Mouse (Mus musculus) CD4-positive, CD25-positive, alpha-beta regulatory T cell, adult 4 months (primary cell): ENCODE results near the gene Gm20388. TPM values are rescaled to one million over a fixed set of nuclear protein-coding genes. Genes with fewer than 3 reads are reported as not detected.
A peak's percentile ranks its signal among the peaks of the same experiment; 100 is the strongest.

Experiments
- ATAC-seq: one replicate; pipeline ENCODE4 v1.8.0; 2017
- polyA plus RNA-seq, 2 experiments: library from polyadenylated mRNA; unstranded; fragments of 100-300 nt; shearing (Covaris generic); gene quantifications; one replicate each; pipeline ENCODE4 v1.2.1; 2017

Gene Gm20388
- polyA plus RNA-seq, 2 experiments from 2014 or later: 10.7 to 12.8 TPM

DNA sequence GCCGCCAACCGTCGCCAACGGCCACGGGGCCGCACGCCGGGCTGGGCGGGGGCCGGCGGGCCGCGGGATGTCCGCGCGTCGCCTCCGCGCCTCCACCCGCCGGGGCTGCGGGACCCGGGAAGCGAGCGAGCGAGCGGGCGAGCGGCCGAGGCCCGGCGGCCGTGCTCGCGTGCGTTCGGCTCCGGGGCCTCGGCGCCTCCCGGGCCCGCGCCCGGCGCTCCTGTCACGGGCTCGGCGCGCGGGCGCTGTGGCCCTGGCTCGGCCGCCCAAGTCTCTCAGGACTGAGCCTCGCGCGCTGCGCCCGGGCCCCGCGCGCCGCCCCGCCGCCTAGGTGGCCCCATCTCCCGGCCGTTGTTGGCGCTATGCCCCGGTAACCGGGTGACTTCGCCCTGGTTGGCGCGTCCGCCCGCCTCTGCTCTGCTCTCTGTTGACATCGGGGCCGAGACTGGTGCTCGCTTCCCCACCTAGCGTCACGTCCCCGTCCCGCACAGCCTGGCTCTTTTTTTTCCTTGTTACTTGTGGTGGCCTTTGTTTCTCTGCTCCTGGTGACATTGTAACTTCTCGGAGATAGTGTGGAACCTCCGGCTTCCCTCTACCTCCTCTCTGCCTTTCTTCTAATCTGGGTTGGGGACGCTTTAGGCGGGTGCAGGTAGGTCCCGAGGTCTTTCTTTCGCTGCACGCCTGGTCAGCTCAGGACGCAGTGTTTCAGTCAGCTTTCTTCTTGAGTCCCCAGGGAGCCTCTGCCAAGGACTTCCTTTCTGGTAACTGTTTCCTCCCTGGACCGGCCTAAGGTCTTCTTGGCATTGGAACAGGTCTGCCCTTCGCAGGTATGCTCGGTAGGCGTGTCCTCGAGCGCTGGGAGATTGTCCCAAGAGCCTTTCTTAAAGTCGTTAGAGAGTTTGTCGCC lies 2040.4 kb downstream of the Gm20388 start:
- ATAC-seq: peak; percentile 9

DNA sequence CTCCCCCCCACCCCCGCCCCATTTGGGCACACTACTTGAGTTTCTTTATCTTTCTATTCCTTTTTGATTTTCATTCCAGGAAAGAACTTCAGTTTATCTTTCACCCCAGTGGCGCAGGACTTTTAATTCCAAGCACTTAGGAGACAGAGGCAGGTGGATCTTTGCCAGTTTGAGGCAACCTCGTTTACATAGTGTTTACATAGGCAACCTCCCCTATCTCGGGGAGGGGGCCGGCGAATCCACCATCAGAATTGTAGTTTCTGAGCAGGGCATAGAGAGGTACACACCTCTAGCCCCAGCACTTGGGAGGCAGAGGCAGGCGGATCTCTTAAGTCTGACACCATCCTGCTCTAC lies 2041.0 kb downstream of the Gm20388 start:
- no peak for ATAC-seq

DNA sequence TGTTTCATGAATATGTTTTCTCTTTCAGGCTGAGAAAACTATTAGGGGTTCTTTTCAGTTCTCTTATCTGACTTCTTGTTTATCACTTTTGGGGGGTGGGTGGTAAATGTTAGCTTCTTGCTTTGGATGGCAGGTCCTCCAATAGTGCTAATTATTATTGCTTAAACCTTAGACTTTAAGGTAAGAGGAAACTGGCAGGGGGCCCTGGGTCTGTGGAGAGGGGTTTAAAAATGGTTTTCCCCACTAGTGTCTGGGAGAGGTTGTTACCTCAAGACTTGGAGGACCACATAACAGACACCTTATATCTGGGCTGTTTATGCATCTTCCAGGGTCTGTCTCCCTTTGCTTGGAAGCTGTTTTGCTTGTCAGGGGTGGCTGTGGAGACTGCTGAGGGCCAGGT lies 2041.5 kb downstream of the Gm20388 start:
- no peak for ATAC-seq

DNA sequence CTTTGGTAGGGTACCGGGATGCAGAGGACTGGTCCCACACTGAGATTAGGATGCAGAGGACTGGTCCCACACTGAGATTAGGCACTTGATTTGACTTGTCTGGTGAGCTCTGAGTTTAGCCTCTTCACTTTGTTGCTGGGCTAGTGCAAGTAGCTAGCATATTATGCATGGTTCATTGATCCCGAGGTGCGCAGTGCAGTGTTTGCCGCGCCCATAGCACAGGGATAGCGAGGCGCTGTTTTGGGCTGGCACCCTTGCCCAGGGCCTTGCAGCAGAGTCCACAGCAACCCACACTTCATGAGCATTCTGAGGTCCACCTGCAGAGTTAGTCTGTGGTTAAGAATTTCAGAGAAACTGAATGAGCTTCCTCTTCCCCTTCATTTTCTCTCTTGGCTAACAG lies 2042.2 kb downstream of the Gm20388 start:
- ATAC-seq: no peak

DNA sequence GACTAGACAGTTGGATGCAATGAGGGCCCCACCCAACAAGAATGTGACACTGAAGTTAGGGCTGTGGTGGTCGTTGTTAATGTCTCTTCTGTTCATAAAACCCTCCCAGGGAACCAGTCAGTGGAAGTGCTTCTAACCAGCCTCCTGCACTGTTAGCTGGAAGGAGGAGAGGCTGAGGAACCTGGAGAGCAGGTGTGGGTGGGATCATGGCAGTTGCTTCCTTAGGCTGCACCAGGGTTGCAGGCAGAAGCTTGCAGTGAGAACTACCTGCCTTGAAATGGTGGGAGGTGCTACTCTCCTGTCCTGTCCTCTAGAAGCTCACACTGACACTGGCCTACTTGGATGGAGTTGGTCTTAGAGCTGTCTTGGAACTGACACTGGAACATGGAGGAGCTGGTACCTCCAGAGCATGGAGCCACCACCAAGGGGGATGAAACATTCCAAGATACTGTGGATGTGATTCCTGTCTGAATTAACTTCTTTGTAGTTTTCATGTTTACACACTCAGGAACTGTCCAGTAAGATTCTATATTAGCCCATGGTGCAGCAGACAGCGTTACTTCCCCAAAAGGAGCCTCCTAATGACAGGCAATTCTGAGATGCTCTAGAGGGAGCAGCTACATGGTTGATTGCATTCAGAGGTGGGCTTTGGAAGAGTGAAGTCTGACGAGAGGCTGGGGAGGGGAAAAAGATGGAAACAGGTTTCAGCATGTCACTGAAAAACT lies 2043.3 kb downstream of the Gm20388 start:
- no peak for ATAC-seq

DNA sequence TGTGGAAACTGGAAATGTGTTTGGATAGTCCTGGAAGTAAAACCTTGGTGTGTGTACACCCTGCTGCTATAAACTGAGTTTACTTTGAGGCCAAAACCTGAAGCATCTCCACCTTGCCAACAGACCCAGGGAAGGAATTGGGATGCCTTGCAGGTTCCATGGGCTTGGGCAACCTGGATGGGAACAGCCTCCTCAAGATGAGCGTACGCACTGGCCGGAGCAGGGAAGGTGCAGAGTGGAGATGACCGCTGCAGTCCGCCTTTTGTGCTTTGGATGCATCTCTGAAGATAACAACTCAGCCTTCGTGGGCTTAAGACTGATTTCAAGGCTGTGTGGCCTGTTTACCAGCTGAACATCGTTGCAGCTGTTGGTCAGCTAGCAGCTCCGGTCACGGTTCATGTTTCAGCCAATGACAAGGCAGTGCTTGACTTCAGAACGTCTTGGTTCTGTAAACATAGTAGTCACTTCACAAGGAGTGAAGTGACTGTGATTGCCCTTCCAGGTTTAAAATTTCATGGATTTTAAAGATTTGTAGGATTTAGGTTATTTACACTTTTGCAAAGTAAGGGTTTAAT lies 2044.4 kb downstream of the Gm20388 start:
- ATAC-seq: no peak

DNA sequence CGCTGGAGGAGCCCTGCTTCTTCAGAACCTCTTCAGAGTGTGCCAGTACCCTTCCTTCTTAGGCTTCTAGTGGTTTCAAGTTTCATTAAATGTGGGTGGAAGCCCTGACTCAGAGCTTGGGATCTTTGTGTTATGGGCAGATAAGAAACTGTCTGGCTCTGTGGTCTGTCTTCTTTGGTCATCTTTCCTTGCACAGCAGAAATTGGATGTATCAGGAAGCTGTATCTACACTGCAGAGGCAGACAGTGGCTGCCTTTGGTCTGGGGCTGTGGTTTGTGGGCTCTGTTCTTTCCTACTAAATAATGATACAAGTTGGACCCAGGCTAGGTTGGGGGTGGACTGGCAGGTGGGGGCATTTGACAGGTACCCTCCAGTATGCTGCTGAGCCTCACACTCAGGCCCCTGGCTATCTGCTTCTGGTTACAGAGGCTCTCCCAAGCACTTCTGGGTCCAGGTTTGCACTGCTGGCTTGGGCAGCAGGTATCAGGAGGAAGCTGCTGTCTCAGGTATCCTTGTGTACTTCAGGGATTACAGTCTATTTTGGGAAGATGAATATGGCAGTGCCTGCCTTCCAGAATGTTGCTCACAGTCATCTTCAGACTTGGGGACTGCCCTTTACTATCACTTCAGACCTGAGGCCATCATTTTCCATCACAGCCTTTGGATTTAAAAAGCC lies 2045.3 kb downstream of the Gm20388 start:
- no peak for ATAC-seq

DNA sequence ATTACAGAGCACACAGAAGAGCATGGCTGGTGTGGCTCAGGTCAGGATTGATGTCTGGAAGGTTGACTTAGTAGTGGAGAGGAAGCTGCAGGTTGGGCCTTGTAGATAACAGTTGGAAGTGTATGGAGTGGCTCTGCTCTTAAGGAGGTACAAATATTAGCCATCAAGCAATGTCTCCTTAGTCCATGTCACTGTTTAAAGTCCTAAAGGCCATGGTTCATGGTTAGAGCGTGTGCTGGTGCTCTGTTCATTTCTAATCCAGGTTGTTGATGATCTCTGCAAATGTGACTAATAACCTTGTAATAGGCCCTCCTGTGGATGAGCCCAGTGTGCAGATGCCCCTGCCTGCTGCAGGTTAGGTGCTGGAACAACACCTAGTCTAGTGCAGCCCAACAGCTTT lies 2047.8 kb downstream of the Gm20388 start:
- ATAC-seq: no peak

DNA sequence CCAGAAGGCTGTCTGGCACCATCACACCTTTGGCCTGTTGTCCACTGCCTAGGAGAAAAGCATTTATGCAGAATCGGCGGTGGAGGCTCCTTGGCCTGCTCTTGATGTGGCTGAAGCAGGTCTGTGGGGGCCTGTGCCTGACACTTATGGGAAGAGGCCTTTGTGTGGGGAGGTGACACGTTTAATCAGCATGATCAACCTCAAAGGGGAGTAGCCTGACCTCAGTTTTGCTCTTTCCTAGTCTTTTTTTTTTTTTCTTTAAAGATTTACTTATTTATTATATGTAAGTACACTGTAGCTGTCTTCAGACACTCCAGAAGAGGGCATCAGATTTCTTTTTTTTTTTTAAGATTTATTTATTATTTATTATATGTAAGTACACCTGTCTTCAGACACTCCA lies 2052.3 kb downstream of the Gm20388 start:
- ATAC-seq: no peak

DNA sequence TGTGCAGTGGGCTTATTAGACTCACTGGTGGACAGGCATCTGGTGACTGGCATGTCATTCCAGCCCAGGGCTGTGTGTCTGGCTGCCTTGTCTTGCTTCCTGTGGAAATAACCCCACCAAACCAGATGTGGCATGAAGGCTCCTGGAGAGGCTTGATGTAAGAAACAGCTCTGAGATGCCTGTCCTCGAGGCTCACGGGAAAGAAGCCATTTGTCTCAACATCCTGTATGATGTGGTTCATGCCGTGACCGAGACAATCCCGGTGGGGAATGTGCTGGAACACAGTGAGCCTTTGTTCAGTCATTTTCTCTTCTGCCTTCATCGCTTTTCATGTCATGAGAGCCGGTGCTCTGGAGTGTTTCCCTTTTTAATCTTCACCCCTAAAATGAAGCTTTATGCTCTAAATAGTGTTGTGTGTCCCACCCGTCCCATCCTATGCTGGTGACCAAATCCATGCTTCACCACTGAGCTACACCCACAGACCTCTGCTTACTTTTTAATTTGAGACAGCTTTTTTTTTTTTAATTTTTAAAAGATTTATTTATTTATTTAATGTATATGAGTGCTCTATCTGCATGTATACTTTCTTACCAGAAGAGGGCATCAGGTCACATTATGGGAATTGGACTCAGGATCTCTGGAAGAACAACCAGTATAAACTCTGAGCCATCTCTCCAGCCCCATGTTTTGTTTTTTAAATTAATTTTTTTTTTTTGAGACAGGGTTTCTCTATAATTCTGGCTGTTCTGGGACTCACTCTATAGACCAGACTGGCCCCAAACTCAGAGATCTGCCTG lies 2054.3 kb downstream of the Gm20388 start:
- ATAC-seq: peak; percentile 26

DNA sequence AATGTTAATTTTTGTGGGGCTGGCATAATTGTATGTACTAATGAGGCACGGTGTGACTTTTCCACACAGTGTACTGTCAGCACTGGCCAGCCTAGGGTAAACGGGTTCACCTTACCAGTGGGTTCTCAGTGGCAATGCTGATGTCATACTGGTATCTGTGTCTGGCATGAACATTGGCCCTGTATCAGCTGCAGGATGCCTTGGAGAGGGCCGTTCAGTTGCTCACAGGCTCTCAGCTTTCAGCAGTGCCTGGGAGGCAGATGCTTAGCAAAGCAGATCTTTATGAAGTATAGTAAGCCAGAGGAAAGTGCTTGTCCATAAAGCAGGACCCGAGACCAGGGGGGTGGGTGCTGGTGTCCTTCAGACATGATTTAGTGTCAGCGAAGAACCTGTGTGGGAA lies 2055.5 kb downstream of the Gm20388 start:
- ATAC-seq: no peak

DNA sequence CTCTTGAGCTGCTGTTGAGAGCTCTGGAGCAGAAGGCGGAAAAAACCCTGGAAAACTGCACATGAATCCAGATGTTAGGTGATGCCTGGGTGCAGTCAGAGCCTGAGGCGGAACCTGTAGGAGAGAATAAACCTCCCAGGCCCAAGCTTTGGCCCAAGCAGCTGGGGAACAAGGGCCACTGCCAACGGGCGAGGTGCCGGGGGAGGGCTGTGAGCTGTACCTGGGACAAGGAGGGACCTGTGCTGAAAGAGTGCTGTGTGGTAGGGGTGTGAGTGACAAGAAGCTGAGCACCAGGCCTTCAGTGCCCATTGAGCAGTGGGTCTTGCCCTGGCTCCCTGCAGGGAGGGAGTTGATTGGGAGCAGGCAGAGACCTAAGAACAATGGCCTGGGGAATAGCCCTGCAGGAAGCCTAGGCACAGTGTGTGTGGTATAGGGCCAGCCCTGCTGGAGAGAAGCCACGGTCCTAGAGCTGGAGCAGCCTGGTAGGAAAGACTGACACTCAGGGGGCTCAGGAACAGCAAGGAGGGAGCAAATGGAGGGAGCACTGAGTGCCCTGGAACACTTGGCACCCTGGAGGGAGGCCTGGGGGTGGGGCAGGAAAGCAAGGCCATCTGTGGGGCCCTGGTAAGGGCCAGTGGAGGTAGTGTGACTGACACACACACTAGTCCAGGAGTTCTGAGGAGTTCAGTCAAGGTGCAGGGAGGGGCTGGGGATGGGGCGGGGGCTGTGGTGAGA lies 2056.2 kb downstream of the Gm20388 start:
- no peak for ATAC-seq

DNA sequence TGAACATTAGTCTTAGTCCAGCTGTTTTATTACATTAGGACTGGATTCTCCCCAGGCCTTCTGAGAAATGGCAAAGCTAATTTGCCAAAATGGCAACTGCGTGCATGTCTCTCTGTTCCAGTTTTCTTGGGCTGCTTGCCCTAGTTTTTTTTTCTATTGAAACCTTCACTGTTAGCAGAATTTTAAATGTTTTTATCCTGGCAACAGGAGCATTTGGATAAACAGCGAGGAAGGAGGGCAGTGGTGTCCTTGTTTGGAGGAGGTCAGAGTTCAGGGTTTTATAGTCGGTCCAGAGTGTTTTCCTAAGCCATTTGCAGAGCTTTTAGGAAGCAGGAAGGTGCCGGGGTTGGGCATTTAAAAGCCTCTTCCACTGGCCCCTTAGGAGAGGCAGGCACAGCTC lies 2057.3 kb downstream of the Gm20388 start:
- ATAC-seq: no peak

DNA sequence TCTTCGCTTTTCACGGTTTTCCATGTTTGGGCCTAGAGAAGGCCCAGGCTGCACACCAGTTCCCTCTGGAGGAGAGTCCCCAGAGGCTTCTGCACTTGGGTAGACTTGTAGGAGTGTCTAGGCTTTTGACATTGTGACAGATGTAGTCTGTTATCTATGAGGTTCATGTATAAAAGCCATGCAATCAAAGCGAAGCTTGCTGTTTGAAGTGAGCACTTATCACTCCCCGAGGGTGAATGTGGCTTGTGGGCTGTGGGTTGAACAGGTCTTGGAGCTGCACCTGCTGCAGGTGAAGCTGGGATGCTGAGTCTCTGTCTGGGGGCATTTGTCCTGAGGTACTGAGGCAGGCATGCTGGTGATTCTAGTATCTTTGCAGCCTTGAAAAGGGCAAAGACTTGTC lies 2057.9 kb downstream of the Gm20388 start:
- ATAC-seq: no peak

DNA sequence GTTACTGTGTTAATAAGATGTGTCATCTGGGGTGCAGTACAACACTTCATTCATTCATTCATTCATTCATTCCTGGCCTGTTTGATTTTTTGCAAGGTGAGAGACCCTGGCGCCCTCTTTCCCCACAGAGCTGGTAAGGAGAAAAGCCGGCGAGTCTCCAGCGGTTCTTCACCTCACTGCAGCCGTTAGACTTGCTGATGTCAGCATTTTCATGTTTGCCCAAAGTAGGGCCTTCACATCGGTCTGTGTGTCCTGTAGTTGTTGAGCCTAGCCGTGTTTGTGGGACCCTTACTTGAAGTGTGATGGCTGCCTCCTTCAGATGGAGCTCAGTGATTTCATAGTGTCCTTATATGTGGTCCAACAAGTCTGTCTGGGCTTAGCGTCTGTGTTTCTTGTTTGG lies 2059.6 kb downstream of the Gm20388 start:
- ATAC-seq: no peak

DNA sequence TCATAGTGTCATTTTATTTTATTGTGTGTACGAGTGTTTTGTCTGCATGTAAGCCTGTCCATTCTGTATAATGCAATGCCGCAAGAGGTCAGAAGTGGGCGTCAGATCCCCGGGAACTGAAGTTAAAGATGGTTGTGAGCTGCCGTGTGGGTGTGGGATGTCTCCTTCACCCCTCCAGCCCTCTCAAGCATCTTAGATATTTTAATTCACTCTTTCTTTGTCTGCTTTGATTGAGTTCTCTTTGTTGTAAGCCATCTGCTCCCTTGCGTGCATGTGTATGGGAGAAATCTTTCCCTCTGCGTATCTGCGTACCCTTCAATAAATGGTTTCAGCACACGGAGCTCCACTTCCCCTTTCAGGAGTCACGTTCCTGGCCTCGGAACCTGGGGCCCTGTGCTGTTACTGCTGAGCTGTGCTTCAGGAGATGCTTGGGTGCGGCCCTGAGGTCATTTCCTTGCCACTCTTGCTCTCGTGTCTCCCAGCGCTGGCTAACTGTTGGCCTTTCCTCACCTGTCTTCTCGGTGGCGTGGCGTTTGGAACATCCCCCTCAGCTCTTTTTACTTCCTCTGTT lies 2060.9 kb downstream of the Gm20388 start:
- no peak for ATAC-seq

DNA sequence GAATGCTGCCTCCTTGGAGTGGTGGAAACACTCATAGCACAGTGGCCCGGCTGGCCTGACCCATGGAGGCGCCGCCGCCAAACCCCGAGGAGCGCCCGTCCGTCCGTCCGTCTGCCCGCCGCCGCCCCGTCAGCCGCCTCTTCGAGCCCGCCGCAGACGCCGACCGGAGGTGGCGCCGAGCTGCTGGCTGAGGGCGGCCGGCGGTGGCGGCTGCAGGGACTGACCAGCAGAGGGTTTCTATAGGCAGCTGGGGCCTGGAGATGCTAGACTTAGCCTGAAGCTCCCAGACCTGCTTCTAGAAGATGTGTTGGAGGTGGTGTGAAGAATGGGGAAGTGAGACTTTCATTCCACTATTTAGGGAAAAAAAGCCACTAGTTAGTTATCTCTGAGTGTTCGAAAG lies 2063.3 kb downstream of the Gm20388 start:
- no peak for ATAC-seq

DNA sequence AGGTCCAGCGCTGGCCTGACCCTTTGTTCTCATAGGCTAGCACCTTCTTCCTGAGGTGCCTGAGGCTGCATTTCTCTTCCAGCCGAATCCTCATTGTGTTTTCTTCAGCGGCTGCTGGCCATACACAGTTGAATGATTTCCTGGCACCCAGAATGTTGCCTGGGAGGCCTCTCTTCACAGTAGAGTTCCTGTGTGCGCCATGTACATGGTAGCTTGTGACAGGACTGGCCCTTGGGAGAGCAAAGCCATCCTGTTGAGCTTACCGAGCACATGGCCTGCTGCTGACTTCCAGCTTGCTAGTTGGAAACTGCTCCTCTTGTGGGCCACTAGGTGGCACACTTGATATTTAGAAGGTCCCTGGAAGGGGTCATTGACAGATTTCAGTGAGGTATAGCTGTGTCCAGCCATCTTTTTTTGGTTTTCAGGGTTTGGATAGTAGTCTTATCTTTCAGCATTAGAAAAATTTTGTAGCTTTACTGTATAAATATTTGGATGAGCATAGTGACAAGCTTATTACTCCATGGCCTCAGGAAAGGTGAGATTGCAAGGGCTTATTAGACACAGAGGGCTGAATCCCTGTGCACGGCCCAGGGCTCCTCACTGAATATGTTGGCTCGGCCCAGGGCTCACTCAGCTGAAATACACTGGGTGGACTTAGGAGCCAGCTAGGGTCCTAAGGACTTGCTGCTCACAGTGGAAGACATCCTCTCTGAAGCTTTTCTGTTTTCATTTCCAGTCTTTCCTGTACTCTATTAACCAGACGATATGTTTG lies 2067.4 kb downstream of the Gm20388 start:
- no peak for ATAC-seq

DNA sequence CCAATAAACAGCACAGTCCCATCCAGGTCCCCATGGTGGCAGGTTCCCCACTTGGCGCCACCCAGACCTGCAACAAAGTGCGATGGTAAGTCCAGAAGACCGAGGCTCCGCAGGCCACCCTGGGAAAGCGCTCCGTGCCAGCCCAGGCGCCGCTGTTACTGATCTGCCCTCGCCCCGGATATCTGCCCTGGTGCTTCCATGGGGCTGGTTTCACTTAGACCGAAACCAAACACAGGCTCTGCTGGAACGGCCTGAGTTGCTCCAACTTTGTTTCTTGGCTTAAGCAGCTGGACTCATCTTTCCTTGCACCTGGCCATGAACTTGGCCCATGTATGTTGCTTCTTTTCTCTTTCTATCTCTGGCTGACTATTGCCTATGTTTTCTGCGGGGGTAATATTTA lies 2068.0 kb downstream of the Gm20388 start:
- no peak for ATAC-seq

DNA sequence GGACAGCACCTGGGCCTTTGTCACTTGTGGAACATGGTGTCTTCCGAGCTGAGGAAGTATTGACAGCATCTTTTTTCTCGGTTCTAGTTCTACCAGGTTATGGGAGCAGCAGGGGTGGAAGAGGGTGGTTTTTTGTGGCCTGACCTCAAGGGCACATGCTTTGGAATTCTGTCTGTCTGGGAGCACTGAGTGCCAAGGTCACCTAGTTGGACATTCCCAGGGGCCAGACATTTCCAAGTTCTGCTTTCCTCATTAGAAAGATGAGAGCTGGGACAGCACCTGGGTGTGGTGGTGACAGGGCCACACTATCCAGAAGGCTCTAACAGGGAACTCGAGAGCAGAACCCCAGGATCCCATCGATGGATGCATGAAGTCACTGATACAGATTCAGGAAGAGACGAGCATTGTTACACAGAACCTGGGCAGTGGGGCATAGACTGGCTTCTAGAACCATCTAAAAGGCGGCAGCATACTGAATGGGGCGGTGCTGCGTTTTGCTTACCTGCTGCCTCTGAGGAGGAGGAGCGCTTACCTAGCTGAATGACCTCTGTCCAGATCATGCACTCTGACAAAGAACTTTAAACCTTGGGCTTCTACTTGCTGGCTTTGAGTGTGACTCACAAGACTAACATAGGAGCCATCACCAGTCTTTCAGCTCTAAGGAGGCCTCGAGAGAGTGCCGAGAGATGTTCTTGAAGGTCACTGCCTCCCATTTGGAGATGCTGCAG lies 2070.3 kb downstream of the Gm20388 start:
- ATAC-seq: no peak
